Mouse (Mus musculus): ENCODE measurements at regions not wholly inside any gene's neighbourhood (a gene's known extent, or its start where the extent isn't known, plus 50 kb on each side); places are given as distances from the start of the nearest gene placed in this dataset.
A peak's percentile ranks its signal among the peaks of the same experiment; 100 is the strongest.

DNA sequence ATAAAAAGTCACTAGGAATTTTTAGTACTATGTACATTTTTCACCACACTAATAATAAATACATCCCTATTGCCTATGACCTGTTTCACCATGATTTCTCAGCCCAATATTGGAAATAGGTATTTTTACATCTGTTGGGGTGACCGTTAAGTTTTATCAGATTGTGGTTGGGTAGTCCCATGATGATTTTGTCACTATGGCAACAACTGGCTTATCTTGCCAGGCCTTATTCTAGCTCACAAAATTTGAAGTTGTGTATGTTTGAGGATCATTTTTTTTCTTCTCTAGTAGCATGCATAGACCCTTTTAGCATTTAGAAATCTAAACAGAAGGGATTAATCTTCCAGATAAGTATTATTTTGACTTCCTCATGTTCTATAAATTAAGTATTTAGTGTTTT, 1211.1 kb upstream of the Pcdh17 start:
- ATAC-seq: no peak
- Histone ChIP-seq H3K27ac (ENCODE audit: low read length) (no peak overlapping the region), H3K4me3 (ENCODE audit: low read depth, low read length) (no peak overlapping the region), H3K9me3 (replicated peaks; ENCODE audit: control insufficient read depth, low read length, poor library complexity, severe bottlenecking) (no peaks in the 10 kb centered on the region), H3K27me3 (ENCODE audit: control insufficient read depth, insufficient read depth, low read depth, low read length) (no peaks in the 10 kb centered on the region), H3K9ac (ENCODE audit: low read depth, low read length) (no peak overlapping the region), H3K36me3 (ENCODE audit: control insufficient read depth, insufficient read depth, low read length) (no peaks in the 10 kb centered on the region), H3K4me2 (ENCODE audit: low read length) (no peak overlapping the region), H3K4me1 (ENCODE audit: control insufficient read depth, insufficient read depth, low read length) (no peaks in the 10 kb centered on the region)
- WGBS: 83% methylated on average over 1 of the region's 1 CpGs

GRCm38 (mm10) chr14:83246891-83247290, 1196.5 kb upstream of the Pcdh17 start:
- no peak for ATAC-seq
- Histone ChIP-seq H3K4me2 (ENCODE audit: low read length) (no peak overlapping the region), H3K27me3 (ENCODE audit: control insufficient read depth, insufficient read depth, low read depth, low read length) (no peaks in the 10 kb centered on the region), H3K36me3 (ENCODE audit: control insufficient read depth, insufficient read depth, low read length) (no peaks in the 10 kb centered on the region), H3K27ac (ENCODE audit: low read length) (no peak overlapping the region), H3K4me3 (ENCODE audit: low read depth, low read length) (no peak overlapping the region), H3K4me1 (ENCODE audit: control insufficient read depth, insufficient read depth, low read length) (no peaks in the 10 kb centered on the region), H3K9ac (ENCODE audit: low read depth, low read length) (no peak overlapping the region), H3K9me3 (replicated peaks; ENCODE audit: control insufficient read depth, low read length, poor library complexity, severe bottlenecking) (no peaks in the 10 kb centered on the region)
- 94% methylated on average over 5 of the region's 5 CpGs for WGBS

DNA sequence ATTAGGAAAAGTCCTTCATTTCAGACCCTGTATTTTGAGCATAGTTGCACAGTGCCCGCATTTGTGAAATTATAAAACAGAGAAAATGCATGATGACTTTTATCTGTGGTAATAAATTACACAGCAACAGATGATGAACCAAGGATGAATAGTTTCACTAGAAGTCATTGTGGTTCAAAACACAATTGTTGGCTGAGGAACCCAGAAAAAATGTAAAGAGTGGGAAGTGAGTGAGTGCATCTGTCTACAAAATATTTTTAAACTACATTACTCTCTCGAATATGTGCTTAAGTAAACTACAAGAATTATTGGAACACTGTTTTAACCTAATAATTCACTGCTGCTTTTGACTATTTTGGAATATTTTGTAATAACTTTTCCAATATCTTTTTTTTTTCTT, 1196.0 kb upstream of the Pcdh17 start:
- H3K9ac ChIP-seq (ENCODE audit: low read depth, low read length): no peak overlapping the region

DNA sequence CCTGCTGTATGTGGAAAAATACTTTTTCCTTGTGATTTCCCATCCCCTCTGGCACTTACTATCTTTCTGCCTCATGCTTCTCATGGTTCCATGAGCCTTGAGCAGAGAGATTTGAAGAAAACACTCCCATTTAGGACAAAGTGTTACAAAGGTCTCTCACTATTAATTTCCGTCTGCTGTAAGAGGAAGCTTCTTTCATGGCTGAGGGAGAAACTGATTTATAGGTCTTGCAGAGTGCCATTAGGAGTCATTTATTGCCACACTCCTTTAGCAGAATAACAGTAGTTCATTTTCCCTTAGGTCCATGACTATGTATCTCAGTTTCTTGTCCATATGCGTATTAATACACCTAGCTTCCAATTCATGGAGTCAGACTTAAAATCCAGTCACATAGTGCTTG, 1190.4 kb upstream of the Pcdh17 start:
- WGBS: 88% methylated on average over 2 of the region's 2 CpGs
- Histone ChIP-seq H3K4me3 (ENCODE audit: low read depth, low read length) (no peak overlapping the region), H3K4me1 (ENCODE audit: control insufficient read depth, insufficient read depth, low read length) (no peaks in the 10 kb centered on the region), H3K27me3 (ENCODE audit: control insufficient read depth, insufficient read depth, low read depth, low read length) (no peaks in the 10 kb centered on the region), H3K4me2 (ENCODE audit: low read length) (no peak overlapping the region), H3K36me3 (ENCODE audit: control insufficient read depth, insufficient read depth, low read length) (no peaks in the 10 kb centered on the region), H3K9me3 (replicated peaks; ENCODE audit: control insufficient read depth, low read length, poor library complexity, severe bottlenecking) (no peaks in the 10 kb centered on the region), H3K27ac (ENCODE audit: low read length) (no peak overlapping the region), H3K9ac (ENCODE audit: low read depth, low read length) (no peak overlapping the region)
- no peak for ATAC-seq

More for the DNA sequence above, 1196.0 kb upstream of the Pcdh17 start:
- H3K9me3 ChIP-seq (replicated peaks; ENCODE audit: control insufficient read depth, low read length, poor library complexity, severe bottlenecking): no peaks in the 10 kb centered on the region
- H3K4me2 ChIP-seq (ENCODE audit: low read length): no peak overlapping the region
- ATAC-seq: no peak
- no peaks in the 10 kb centered on the region for H3K27me3 ChIP-seq (ENCODE audit: control insufficient read depth, insufficient read depth, low read depth, low read length)
- H3K36me3 ChIP-seq (ENCODE audit: control insufficient read depth, insufficient read depth, low read length): no peaks in the 10 kb centered on the region
- WGBS: 97% methylated on average over 2 of the region's 2 CpGs
- H3K4me1 ChIP-seq (ENCODE audit: control insufficient read depth, insufficient read depth, low read length): no peaks in the 10 kb centered on the region
- no peak overlapping the region for H3K4me3 ChIP-seq (ENCODE audit: low read depth, low read length)
- H3K27ac ChIP-seq (ENCODE audit: low read length): no peak overlapping the region

- Histone ChIP-seq H3K27me3 (ENCODE audit: control insufficient read depth, insufficient read depth, low read depth, low read length) (no peaks in the 10 kb centered on the region), H3K9ac (ENCODE audit: low read depth, low read length) (no peak overlapping the region), H3K4me3 (ENCODE audit: low read depth, low read length) (no peak overlapping the region), H3K9me3 (replicated peaks; ENCODE audit: control insufficient read depth, low read length, poor library complexity, severe bottlenecking) (no peaks in the 10 kb centered on the region), H3K36me3 (ENCODE audit: control insufficient read depth, insufficient read depth, low read length) (no peaks in the 10 kb centered on the region), H3K27ac (ENCODE audit: low read length) (no peak overlapping the region), H3K4me1 (ENCODE audit: control insufficient read depth, insufficient read depth, low read length) (no peaks in the 10 kb centered on the region), H3K4me2 (ENCODE audit: low read length) (no peak overlapping the region)
- WGBS: 57% methylated on average over 3 of the region's 3 CpGs
- peak; percentile 64 for ATAC-seq
Measured at GRCm38 (mm10) chr14:83302599-83302998, 1140.8 kb upstream of the Pcdh17 start.

DNA sequence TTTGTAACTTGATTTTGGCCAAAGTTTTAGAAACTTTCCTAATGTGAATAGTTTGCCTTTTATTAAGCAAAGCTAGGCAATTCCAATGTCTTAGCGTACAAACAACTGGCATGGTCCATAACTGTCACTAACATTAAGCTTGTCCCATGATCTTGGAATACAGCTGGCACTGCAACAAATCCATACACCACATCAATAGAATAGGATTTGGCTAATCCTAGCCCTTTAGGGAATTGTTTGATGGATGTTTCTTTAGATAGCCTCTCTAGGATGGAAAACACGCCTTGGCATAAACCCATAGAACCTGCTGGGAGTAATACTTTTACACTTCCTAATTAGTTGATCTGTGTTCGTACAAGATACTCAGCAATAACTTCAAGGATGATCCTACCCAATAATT, 1122.6 kb upstream of the Pcdh17 start:
- Histone ChIP-seq H3K27me3 (ENCODE audit: control insufficient read depth, insufficient read depth, low read depth, low read length) (no peaks in the 10 kb centered on the region), H3K4me3 (ENCODE audit: low read depth, low read length) (no peak overlapping the region), H3K4me2 (ENCODE audit: low read length) (no peak overlapping the region), H3K9ac (ENCODE audit: low read depth, low read length) (no peak overlapping the region), H3K9me3 (replicated peaks; ENCODE audit: control insufficient read depth, low read length, poor library complexity, severe bottlenecking) (no peaks in the 10 kb centered on the region), H3K4me1 (ENCODE audit: control insufficient read depth, insufficient read depth, low read length) (no peaks in the 10 kb centered on the region), H3K27ac (ENCODE audit: low read length) (no peak overlapping the region), H3K36me3 (ENCODE audit: control insufficient read depth, insufficient read depth, low read length) (no peaks in the 10 kb centered on the region)
- no peak for ATAC-seq
- 51% methylated on average over 3 of the region's 3 CpGs for WGBS

DNA sequence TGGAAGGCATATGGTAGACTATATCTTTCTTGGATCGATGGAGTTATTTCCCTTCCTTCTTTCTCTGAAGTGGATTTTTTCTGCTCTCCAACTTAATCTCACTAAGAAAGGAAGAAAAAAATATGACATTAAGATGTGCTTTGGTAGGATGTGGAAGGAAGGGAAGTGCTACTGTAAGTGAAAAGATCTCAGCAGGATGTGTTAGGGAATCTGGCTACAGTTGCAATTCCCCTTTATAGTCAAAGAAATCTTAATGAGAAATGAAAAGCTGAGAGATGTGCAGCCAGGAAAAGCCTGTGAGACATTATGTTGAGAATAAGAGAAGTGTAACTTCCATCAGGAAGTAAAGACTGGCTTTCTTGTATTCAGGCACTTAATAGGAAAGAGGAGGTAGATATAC, 1080.2 kb upstream of the Pcdh17 start:
- H3K27me3 ChIP-seq (ENCODE audit: control insufficient read depth, insufficient read depth, low read depth, low read length): no peaks in the 10 kb centered on the region
- no peaks in the 10 kb centered on the region for H3K9me3 ChIP-seq (replicated peaks; ENCODE audit: control insufficient read depth, low read length, poor library complexity, severe bottlenecking)
- H3K4me3 ChIP-seq (ENCODE audit: low read depth, low read length): no peak overlapping the region
- H3K9ac ChIP-seq (ENCODE audit: low read depth, low read length): no peak overlapping the region
- 88% methylated on average over 1 of the region's 1 CpGs for WGBS
- no peak for ATAC-seq
- no peaks in the 10 kb centered on the region for H3K4me1 ChIP-seq (ENCODE audit: control insufficient read depth, insufficient read depth, low read length)
- H3K27ac ChIP-seq (ENCODE audit: low read length): no peak overlapping the region
- no peak overlapping the region for H3K4me2 ChIP-seq (ENCODE audit: low read length)
- H3K36me3 ChIP-seq (ENCODE audit: control insufficient read depth, insufficient read depth, low read length): no peaks in the 10 kb centered on the region

Data from midbrain, embryonic 16.5 days (tissue).